Mouse (Mus musculus) neural tube, embryonic 12.5 days (tissue): ENCODE measurements around the gene Olfr1150-ps1. TPM values are rescaled to one million over a fixed set of nuclear protein-coding genes. Genes with fewer than 3 reads are reported as not detected.

Source experiments
- ATAC-seq: fragments of 200-750 bp; cut with Nextera tagmentation; 2 replicates; pipeline ENCODE4 v1.8.0; 2017; ENCODE audit warnings: low read depth, mild to moderate bottlenecking, moderate TSS enrichment, moderate library complexity; ENCODE audit not compliant: low FRiP score
- H3K27ac ChIP-seq: fragments of 300-500 bp; sonication (generic); 2 replicates; pipeline ENCODE4 v1.5.1; 2016
- H3K27me3 ChIP-seq: fragments of 300-500 bp; sonication (generic); replicated peaks from 2 replicates; pipeline ENCODE4 v1.6.1; 2016; ENCODE audit warnings: mild to moderate bottlenecking
- H3K36me3 ChIP-seq: fragments of 300-500 bp; sonication (generic); 2 replicates; pipeline ENCODE4 v1.6.1; 2016; ENCODE audit warnings: mild to moderate bottlenecking
- H3K4me1 ChIP-seq: fragments of 300-500 bp; sonication (generic); 2 replicates; pipeline ENCODE4 v1.6.1; 2016
- H3K4me2 ChIP-seq: fragments of 300-500 bp; sonication (generic); replicated peaks from 2 replicates; pipeline ENCODE4 v1.6.1; 2016; ENCODE audit warnings: mild to moderate bottlenecking
- H3K4me3 ChIP-seq: fragments of 300-500 bp; sonication (generic); 2 replicates; pipeline ENCODE4 v1.5.1; 2016
- H3K9ac ChIP-seq: fragments of 300-500 bp; sonication (generic); 2 replicates; pipeline ENCODE4 v1.6.1; 2016; ENCODE audit warnings: mild to moderate bottlenecking
- H3K9me3 ChIP-seq: fragments of 300-500 bp; sonication (generic); 2 replicates; pipeline ENCODE4 v1.6.1; 2016; ENCODE audit warnings: mild to moderate bottlenecking
- WGBS: fragments of 180-500 bp; shearing (Covaris S2); methylation state at CpG from one replicate; pipeline ENCODE4 v1.1.7; 2016; 5-methylcytosine and 5-hydroxymethylcytosine counted together
- polyA plus RNA-seq: library from polyadenylated mRNA; unstranded; fragments of >200 nt; fragmentation: Nextera tagmentation; extraction: Ambion mirVana; gene quantifications from 2 replicates; pipeline ENCODE4 v1.2.1, GENCODE M21; 2016

Olfr1150-ps1 gene
- polyA plus RNA-seq, result not detected in 2 replicates

- 80% methylated on average over 1 of the region's 1 CpGs for WGBS
Observed at GRCm38 (mm10) chr2:87843693-87844092, at the start of gene Olfr1150-ps1. Gene Olfr1150-ps1 (plus strand): TSS chr2:87843993.

GRCm38 (mm10) chr2:87800292-87800691 is 43.5 kb upstream of the Olfr1150-ps1 start, which contains the start of gene Olfr1143:
Gene Olfr1143 (plus strand): TSS chr2:87800592.
- Histone ChIP-seq H3K4me3 (no peak within 1 kb of the TSS), H3K27me3 (no peaks in the 10 kb centered on the region)
- ATAC-seq, result no peak

More at GRCm38 (mm10) chr2:87843693-87844092, at the start of gene Olfr1150-ps1:
- Histone ChIP-seq H3K27me3 (no peaks in the 10 kb centered on the region), H3K4me2 (no peak within 1 kb of the TSS), H3K4me1 (no peaks in the 10 kb centered on the region), H3K36me3 (no peaks in the 10 kb centered on the region), H3K27ac (no peak within 1 kb of the TSS), H3K4me3 (no peak within 1 kb of the TSS), H3K9ac (no peak within 1 kb of the TSS), H3K9me3 (no peaks in the 10 kb centered on the region)
- ATAC-seq, result no peak

DNA sequence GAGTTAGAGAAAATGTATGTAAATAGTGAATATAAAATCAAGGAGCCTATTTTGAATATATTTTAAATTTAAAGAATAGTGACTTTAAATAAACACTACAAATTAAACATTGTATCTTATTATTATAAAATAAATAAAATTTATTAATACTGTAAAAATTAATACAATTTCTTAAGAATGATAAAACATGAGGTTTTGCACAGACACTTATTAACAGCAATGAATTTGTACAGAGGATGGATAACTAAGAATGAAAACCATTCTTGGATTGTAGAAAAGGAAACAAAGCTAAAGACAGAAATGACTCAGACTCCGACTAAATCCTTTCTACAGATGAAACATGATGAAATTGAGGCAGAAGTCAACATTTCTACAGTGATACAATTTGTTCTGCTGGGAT is 34.3 kb upstream of the Olfr1150-ps1 start, which contains the start of gene Olfr1145:
TSS of gene Olfr1145 (plus strand) at position 301 of the 400 bp plus-strand sequence.
- H3K9me3 ChIP-seq, result no peaks in the 10 kb centered on the region
- no peak within 1 kb of the TSS for H3K9ac ChIP-seq
- no peak within 1 kb of the TSS for H3K4me2 ChIP-seq
- H3K4me3 ChIP-seq, result no peak within 1 kb of the TSS
- H3K27ac ChIP-seq, result no peak within 1 kb of the TSS
- no peaks in the 10 kb centered on the region for H3K36me3 ChIP-seq
- H3K27me3 ChIP-seq, result no peaks in the 10 kb centered on the region
- ATAC-seq, result no peak
- 82% methylated on average over 1 of the region's 1 CpGs for WGBS
- H3K4me1 ChIP-seq, result no peaks in the 10 kb centered on the region

More at GRCm38 (mm10) chr2:87800292-87800691, 43.5 kb upstream of the Olfr1150-ps1 start, which contains the start of gene Olfr1143:
- Histone ChIP-seq H3K4me1 (no peaks in the 10 kb centered on the region), H3K27ac (no peak within 1 kb of the TSS), H3K9ac (no peak within 1 kb of the TSS), H3K9me3 (no peaks in the 10 kb centered on the region), H3K4me2 (no peak within 1 kb of the TSS), H3K36me3 (no peaks in the 10 kb centered on the region)

- ATAC-seq, result no peak
- Histone ChIP-seq H3K4me2 (no peak within 1 kb of the TSS), H3K9me3 (no peaks in the 10 kb centered on the region), H3K9ac (no peak within 1 kb of the TSS), H3K4me1 (no peaks in the 10 kb centered on the region), H3K36me3 (no peaks in the 10 kb centered on the region), H3K27me3 (no peaks in the 10 kb centered on the region), H3K4me3 (no peak within 1 kb of the TSS), H3K27ac (no peak within 1 kb of the TSS)
- 98% methylated on average over 1 of the region's 1 CpGs for WGBS
Observed at GRCm38 (mm10) chr2:87830233-87830632, 13.6 kb upstream of the Olfr1150-ps1 start, which contains the start of gene Olfr1148. Gene Olfr1148 (plus strand): TSS chr2:87830533.

DNA sequence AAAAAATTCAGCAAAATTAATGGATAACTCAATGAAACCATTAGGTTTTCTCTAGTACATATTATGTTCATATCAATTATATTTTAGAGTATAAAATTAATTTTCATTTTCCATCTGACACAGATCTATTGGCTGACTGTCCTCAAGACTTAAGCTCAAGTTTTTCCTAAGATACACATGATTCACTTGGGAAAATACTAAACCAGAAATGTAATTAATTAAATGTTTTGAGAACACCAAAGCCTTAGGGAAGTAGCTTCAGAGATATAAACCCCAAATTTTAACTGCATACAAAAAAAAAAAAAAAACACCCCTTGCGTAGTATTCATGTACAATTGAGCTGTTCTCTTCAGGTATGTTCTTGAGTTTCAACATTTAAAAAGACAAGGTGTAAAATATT is 11.8 kb downstream of the Olfr1150-ps1 start, which contains the start of gene Olfr1151:
TSS of gene Olfr1151 (plus strand) at position 301 of the 400 bp plus-strand sequence.
- Histone ChIP-seq H3K4me3 (no peak within 1 kb of the TSS), H3K9me3 (no peaks in the 10 kb centered on the region), H3K9ac (no peak within 1 kb of the TSS), H3K4me2 (no peak within 1 kb of the TSS), H3K27me3 (no peaks in the 10 kb centered on the region), H3K36me3 (no peaks in the 10 kb centered on the region), H3K27ac (no peak within 1 kb of the TSS), H3K4me1 (no peaks in the 10 kb centered on the region)
- whole genome bisulfite sequencing, result 93% methylated on average over 1 of the region's 1 CpGs
- no peak for ATAC-seq

GRCm38 (mm10) chr2:87866192-87866591 is 22.4 kb downstream of the Olfr1150-ps1 start, which contains the start of gene Olfr1152:
Gene Olfr1152 (plus strand): TSS chr2:87866492.
- Histone ChIP-seq H3K9ac (no peak within 1 kb of the TSS), H3K9me3 (no peaks in the 10 kb centered on the region), H3K27me3 (no peaks in the 10 kb centered on the region), H3K27ac (no peak within 1 kb of the TSS), H3K4me1 (no peaks in the 10 kb centered on the region), H3K4me3 (no peak within 1 kb of the TSS), H3K4me2 (no peak within 1 kb of the TSS), H3K36me3 (no peaks in the 10 kb centered on the region)
- ATAC-seq, result no peak

GRCm38 (mm10) chr2:87894662-87895061 is 50.9 kb downstream of the Olfr1150-ps1 start, which contains the start of gene Olfr1153:
Gene Olfr1153 (plus strand): TSS chr2:87894962.
- Histone ChIP-seq H3K36me3 (no peaks in the 10 kb centered on the region), H3K4me1 (no peaks in the 10 kb centered on the region), H3K9ac (no peak within 1 kb of the TSS), H3K27me3 (no peaks in the 10 kb centered on the region), H3K27ac (no peak within 1 kb of the TSS), H3K4me2 (no peak within 1 kb of the TSS), H3K4me3 (no peak within 1 kb of the TSS), H3K9me3 (no peaks in the 10 kb centered on the region)
- WGBS, result 82% methylated on average over 1 of the region's 1 CpGs
- no peak for ATAC-seq

Other genes with a start within 250 kb of the Olfr1150-ps1 start
- not detected in 2 replicates for gene Olfr1130, start 237.8 kb upstream of the Olfr1150-ps1 start, polyA plus RNA-seq
- gene Olfr1131, start 216.9 kb upstream of the Olfr1150-ps1 start, polyA plus RNA-seq, result not detected in 2 replicates
- not detected in 2 replicates for gene Olfr1132, start 206.5 kb upstream of the Olfr1150-ps1 start, polyA plus RNA-seq
- not detected in 2 replicates for gene Olfr1133, start 196.6 kb upstream of the Olfr1150-ps1 start, polyA plus RNA-seq
- gene Olfr1134, start 185.5 kb upstream of the Olfr1150-ps1 start, polyA plus RNA-seq, result not detected in 2 replicates
- not detected in 2 replicates for gene Olfr1135, start 170.3 kb upstream of the Olfr1150-ps1 start, polyA plus RNA-seq
- gene Olfr1136, start 150.0 kb upstream of the Olfr1150-ps1 start, polyA plus RNA-seq, result not detected in 2 replicates
- not detected in 2 replicates for gene Olfr1137, start 130.8 kb upstream of the Olfr1150-ps1 start, polyA plus RNA-seq
- gene Olfr1138, start 104.0 kb upstream of the Olfr1150-ps1 start, polyA plus RNA-seq, result not detected in 2 replicates
- not detected in 2 replicates for gene Olfr1140, start 100.2 kb upstream of the Olfr1150-ps1 start, polyA plus RNA-seq
- gene Olfr1141, start 90.0 kb upstream of the Olfr1150-ps1 start, polyA plus RNA-seq, result not detected in 2 replicates
- not detected in 2 replicates for gene Olfr152, start 64.5 kb upstream of the Olfr1150-ps1 start, polyA plus RNA-seq
- not detected in 2 replicates for gene Olfr1143, start 43.4 kb upstream of the Olfr1150-ps1 start, polyA plus RNA-seq
- not detected in 2 replicates for gene Olfr1145, start 34.2 kb upstream of the Olfr1150-ps1 start, polyA plus RNA-seq
- gene Olfr1148, start 13.5 kb upstream of the Olfr1150-ps1 start, polyA plus RNA-seq, result not detected in 2 replicates
- gene Olfr1151, start 11.9 kb downstream of the Olfr1150-ps1 start, polyA plus RNA-seq, result not detected in 2 replicates
- 0.03 TPM in 1 of 2 replicates, not detected in the other for gene Olfr1152, start 22.5 kb downstream of the Olfr1150-ps1 start, polyA plus RNA-seq
- not detected in 2 replicates for gene Olfr1153, start 51.0 kb downstream of the Olfr1150-ps1 start, polyA plus RNA-seq
- not detected in 2 replicates for gene Olfr1154, start 61.2 kb downstream of the Olfr1150-ps1 start, polyA plus RNA-seq
- not detected in 2 replicates for gene Olfr1155, start 101.1 kb downstream of the Olfr1150-ps1 start, polyA plus RNA-seq
- not detected in 2 replicates for gene Olfr1156, start 109.1 kb downstream of the Olfr1150-ps1 start, polyA plus RNA-seq
- not detected in 2 replicates for gene Olfr1157, start 124.3 kb downstream of the Olfr1150-ps1 start, polyA plus RNA-seq
- not detected in 2 replicates for gene Olfr74, start 130.7 kb downstream of the Olfr1150-ps1 start, polyA plus RNA-seq
- gene Olfr1158, start 146.1 kb downstream of the Olfr1150-ps1 start, polyA plus RNA-seq, result not detected in 2 replicates
- gene Olfr1160, start 164.3 kb downstream of the Olfr1150-ps1 start, polyA plus RNA-seq, result not detected in 2 replicates
- gene Olfr1161, start 178.8 kb downstream of the Olfr1150-ps1 start, polyA plus RNA-seq, result not detected in 2 replicates
- gene Olfr73, start 193.7 kb downstream of the Olfr1150-ps1 start, polyA plus RNA-seq, result not detected in 2 replicates
- not detected in 2 replicates for gene Olfr1162, start 207.1 kb downstream of the Olfr1150-ps1 start, polyA plus RNA-seq
- gene Olfr1163, start 227.8 kb downstream of the Olfr1150-ps1 start, polyA plus RNA-seq, result not detected in 2 replicates
- not detected in 2 replicates for gene Olfr1164, start 250.0 kb downstream of the Olfr1150-ps1 start, polyA plus RNA-seq